Mouse (Mus musculus) inflammation-experienced regulatory T-cells, adult 6 months (primary cell): Measurements from ENCODE around the gene Hbb-bt. TPM values are rescaled to one million over a fixed set of nuclear protein-coding genes. Genes with fewer than 3 reads are reported as not detected.
"Not testable (repeated sequence)": the region's sequence is repeated elsewhere in the genome, so short reads cannot be mapped to it uniquely, and the experiment has no call there.

Source experiments
- ATAC-seq: one replicate; pipeline ENCODE4 v1.8.0; 2017
- polyA plus RNA-seq, 3 experiments: library from polyadenylated mRNA; unstranded; fragments of 100-300 nt; shearing (Covaris generic); gene quantifications; one replicate each; pipeline ENCODE4 v1.2.1; 2017

Hbb-bt gene
- 1 to 10 TPM; 2.9 to 8.6 (median 3.0) TPM for polyA plus RNA-seq

DNA sequence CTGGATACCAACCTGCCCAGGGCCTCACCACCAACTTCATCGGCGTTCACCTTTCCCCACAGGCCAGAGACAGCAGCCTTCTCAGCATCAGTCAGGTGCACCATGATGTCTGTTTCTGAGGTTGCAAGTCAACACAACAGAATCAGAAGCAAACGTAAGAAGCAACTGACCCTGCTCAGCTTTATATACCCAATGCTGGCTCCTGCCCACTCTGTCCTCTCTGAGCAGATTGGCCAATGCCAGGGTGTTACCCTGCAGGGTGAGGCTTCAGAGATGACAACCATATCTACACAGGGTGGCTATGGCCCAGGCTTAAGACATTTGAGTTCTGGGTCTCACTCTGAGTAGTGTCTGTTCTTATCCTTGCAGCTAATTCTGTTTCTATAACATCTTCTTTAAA, at the start of gene Hbb-bt:
Gene Hbb-bt (minus strand): TSS at position 231 of the 400 bp plus-strand sequence.
- no peak for ATAC-seq

- ATAC-seq: no peak
Observed at GRCm38 (mm10) chr7:103861531-103861930, 47.7 kb upstream of the Hbb-bt start.

GRCm38 (mm10) chr7:103860855-103861254, 47.1 kb upstream of the Hbb-bt start:
- ATAC-seq: no peak

DNA sequence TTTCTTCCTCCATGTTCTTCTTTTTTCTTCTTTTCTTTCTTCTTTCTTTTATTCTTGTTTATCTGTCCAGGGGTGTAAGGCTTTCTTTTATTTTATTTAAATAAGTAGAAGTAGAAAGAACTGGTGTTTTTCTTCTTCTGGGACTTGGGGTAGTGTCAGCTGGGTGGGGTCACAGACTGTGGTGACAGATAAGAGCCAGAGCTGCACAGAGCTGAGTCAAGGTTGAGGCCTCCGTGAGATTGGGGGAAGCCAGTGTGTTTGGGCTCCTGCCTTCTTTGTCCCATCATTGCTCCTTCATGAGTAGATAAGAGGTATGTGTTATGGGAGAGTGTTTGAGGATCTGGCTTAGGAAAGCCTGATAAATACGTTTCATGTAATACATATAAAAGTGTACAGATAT, 45.3 kb upstream of the Hbb-bt start:
- no peak for ATAC-seq

DNA sequence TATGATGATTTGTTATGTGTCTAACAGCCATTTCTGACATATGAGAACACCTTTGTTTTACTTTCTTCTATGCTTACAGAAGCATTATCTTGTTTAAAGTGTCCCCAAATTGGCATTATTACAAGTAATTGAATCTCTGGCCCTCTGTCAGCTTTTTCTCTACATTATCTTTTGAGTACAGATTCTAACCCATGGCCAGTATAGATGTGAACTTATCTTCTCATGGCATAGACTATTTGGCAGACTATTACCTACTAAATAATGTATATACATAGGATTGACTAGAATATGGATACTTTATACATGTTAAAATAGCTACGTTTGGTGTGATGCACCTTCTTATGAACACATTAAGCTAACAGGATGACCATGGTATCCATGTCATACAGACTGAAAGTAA, 40.9 kb upstream of the Hbb-bt start:
- no peak for ATAC-seq

DNA sequence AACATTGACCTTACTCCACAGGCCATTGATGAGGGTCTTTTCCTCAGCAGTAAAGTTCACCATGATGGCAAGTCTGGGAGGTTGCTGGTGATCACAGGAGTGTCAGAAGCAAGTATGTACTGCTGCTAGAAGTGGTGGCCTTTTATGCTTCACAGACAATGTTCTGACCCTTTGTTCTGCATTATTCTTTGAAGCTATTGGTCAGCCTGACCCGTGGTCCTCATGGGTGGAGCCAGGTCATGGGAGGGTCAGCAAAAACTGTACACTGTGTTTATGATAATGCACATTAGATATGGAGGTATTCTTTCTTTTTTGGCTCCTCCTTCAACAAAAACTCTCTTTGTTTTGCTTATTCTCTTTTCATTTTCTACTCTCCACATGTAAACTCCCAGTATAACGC, 39.3 kb upstream of the Hbb-bt start, which contains the start of gene Hbb-y:
Gene Hbb-y (minus strand): TSS at position 127 of the 400 bp plus-strand sequence.
- ATAC-seq: no peak

DNA sequence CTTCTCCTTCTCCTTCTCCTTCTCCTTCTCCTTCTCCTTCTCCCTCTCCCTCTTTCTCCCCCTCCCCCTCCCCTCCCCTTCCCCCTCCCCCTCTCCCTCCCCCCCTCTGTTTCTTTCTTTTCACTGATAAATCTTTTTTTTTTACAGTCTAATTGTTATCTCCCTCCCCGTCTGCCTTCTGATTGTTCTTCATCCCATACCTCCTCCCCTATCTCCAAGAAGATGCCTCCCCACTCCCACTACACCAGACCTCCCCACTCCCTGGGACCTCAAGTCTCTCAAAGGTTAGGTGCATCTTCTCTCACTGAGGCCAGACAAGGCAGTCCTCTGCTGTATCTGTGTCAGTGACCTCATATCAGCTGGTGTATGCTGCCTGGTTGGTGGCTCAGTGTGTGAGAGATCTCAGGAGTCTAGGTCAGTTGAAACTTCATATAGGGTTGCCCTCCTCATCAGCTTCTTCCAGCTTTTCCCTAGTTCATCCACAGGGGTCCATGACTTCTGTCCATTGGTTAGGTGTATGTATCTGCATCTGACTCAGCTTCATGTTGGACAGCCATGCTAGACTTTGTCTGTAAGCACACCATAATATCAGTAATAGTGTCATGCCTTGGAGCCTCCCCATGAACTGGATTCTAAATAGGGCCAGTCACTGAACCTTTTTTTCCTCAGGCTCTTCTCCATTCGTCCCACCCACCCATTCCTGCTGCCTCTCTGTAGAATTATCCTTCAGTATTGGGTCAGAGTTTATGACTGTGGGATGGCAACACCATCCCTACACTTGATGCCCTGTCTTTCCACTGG, 30.9 kb upstream of the Hbb-bt start:
- no peak for ATAC-seq

DNA sequence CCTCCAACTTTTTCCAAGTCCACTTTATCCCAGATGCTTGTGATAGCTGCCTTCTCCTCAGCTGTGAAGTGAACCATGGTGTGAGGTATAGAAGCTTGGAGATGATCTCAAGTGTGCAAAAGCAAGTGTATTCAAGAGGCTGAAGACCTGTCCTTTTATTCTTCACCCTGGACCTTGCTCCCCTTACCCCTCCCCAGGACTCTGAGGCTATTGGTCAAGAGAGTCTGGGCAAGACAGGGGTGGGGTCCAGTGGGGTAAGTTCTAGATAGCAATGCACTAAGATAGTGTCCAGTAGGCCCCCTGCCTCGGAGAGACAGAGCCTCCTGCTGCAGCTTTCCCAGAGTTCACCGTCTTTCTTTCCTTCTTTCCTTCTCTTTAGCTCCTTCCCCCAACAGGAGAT, 29.2 kb upstream of the Hbb-bt start, which contains the start of gene Hbb-bh1:
Gene Hbb-bh1 (minus strand): TSS at position 131 of the 400 bp plus-strand sequence.
- no peak for ATAC-seq

- ATAC-seq: no peak
Observed at GRCm38 (mm10) chr7:103840268-103840667, 26.5 kb upstream of the Hbb-bt start, which contains the start of gene Hbb-bh2. Hbb-bh2 (minus strand) TSS chr7:103840520.

DNA sequence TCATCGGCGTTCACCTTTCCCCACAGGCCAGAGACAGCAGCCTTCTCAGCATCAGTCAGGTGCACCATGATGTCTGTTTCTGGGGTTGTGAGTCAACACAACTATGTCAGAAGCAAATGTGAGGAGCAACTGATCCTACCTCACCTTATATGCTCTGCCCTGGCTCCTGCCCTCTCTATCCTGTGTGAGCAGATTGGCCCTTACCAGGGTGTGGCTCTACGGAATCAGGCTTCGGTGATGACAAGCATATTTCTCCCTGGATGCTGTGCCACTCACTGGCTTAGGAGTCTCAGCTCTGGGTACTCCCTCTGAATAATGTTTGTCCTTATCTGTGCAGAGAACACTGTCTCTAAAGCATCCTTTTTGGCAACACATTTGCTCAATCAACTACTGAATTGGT, 14.0 kb upstream of the Hbb-bt start, which contains the start of gene Hbb-bs:
Gene Hbb-bs (minus strand): TSS at position 289 of the 400 bp plus-strand sequence.
- ATAC-seq: no peak

- ATAC-seq: not testable (repeated sequence)
Observed at GRCm38 (mm10) chr7:103827139-103827538, 13.3 kb upstream of the Hbb-bt start.

DNA sequence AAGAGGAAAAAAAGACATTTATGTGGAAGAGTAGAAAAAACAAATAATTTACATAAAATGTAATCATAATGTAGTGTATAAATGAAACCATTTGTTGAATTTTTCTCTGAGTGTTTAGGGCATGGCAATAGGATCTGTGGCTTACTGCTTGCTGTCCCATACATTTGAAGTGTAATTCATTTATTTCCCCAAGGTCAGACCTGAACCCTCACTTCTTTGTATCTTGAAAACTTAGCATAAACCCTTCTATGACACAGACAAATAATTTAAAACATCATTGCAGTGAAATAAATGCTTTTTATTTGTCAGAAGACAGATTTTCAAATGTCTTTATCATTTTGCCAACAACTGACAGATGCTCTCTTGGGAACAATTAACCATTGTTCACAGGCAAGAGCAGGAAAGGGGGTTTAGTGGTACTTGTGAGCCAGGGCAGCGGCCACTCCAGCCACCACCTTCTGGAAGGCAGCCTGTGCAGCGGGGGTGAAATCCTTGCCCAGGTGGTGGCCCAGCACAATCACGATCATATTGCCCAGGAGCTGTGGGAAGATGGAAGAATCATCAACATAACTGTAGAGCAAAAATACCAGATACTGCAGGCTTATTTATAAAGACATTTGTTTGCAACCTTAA, 12.6 kb upstream of the Hbb-bt start:
- ATAC-seq: no peak

- no peak for ATAC-seq
Observed at GRCm38 (mm10) chr7:103825536-103826254, 11.9 kb upstream of the Hbb-bt start.

- ATAC-seq: no peak
Observed at GRCm38 (mm10) chr7:103824597-103824996, 10.8 kb upstream of the Hbb-bt start.

DNA sequence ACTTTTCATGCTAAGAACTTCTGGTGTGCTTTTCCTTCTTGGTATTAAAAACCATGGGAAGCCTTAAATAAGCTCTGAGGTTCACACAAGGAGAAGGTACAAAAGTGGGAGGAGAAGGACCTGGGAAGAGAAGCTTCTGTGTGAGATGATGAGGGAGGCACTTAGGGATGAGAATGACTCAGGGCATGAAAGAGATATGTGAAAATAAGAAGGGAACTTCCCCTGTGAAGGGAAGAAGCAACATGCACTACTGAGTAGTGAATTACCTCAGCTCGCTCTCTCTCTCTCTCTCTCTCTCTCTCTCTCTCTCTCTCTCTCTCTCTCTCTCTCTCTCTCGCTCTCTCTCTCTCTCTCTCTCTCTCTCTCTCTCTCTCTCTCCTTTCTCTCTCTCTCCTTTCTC, 1.3 kb upstream of the Hbb-bt start:
- ATAC-seq: not testable (repeated sequence)

GRCm38 (mm10) chr7:103813152-103813551, 644 bp downstream of the Hbb-bt start:
- ATAC-seq: not testable (repeated sequence)

DNA sequence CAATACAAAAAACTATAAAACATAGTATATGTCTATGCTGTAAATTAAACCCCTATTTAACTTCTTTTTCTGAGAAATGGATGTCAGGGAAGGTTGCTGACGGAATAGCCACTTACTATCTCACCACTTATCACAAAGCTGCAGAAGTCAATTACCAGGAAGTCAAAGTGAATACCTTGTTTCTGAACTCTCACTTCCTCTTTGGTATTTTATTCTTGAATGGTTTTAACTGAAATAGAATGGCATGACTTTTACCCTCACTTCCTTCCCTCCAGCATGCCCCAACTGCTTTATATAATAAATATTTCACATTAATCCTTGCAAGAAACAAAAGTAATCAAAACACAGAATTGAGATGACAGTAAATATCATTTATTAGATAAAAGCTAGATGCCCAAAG, 1.6 kb downstream of the Hbb-bt start:
- ATAC-seq: no peak

GRCm38 (mm10) chr7:103811223-103811845, 2.5 kb downstream of the Hbb-bt start:
- ATAC-seq: no peak

- ATAC-seq: no peak
Observed at GRCm38 (mm10) chr7:103810746-103811145, 3.0 kb downstream of the Hbb-bt start.

- no peak for ATAC-seq
Observed at GRCm38 (mm10) chr7:103810296-103810695, 3.5 kb downstream of the Hbb-bt start.

GRCm38 (mm10) chr7:103809801-103810155, 4.0 kb downstream of the Hbb-bt start:
- no peak for ATAC-seq

GRCm38 (mm10) chr7:103808971-103809800, 4.6 kb downstream of the Hbb-bt start:
- no peak for ATAC-seq
